Mouse (Mus musculus): ENCODE measurements around the gene Gm26620.

Gm26620 gene

DNA sequence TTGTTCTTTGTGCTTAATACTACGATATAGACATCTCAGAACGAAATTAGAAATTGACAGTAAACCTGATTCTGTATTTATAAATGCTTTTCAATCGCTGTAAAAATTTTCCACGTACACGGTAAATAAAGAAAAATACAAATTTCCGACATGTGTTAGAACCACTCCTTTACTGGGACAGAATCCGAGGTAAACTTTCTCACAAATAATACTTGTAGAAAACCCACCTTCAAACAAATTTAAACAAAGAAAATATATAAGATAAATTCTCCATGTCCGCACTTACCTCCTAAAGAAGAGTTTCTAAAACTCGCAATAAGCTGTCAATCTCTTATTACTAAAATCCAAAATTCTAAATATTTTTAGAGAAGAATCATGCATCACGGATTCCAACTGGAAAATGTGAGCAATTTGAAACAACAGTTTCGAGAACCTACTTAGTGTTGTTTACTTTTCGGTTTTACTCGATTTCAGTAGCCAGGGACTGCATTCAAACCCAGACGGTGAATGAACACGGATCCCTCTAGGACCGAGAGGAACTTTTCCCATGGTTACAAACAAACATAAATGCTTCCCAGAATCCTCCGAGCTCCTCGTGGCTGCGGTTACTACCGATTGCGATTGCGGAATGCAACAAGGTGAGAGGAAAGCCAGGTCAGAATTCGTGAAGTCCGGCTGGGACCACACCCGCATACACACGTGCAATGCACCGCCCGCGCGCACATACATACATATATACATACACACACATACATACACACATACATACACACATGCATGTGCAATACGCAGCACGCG, 16.6 kb upstream of the Gm26620 start:
- in situ Hi-C loops (cut with MboI, MseI): no loop called here

DNA sequence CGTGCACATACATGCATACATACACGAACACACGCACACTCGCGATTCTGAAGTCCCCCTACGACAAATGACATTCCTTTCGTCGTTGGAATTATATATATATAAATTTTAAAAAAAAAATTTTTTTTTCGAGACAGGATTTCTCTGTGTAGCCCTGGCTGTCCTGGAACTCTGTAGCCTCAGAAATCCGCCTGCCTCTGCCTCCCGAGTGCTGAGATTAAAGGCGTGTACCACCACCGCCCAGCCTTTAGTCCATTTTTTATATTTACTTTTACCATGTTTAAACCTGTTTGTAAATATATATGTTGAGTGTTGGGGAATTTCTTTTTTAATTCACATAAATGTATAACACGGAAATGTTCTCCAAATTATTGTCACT, 16.0 kb upstream of the Gm26620 start:
- in situ Hi-C loops (cut with MboI, MseI): no loop called here

DNA sequence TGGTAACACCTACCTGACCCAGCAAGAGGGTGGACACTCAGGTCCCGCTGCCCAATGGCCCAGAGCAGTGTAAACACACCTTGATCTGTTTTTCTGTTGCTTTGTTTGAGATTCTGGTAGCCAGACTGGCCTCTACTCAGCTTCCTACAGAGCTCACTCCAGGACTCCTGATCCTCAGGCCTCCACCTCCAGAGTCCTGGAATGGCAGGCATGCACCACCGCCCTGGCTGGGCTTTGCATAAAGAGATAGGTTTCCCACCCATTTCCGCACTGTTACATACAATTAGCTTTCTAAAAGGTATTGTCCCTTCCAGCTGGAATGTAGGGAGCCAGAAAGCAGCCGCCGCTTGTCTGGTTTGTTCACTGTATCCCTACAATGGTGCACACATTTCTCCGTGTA, 13.5 kb upstream of the Gm26620 start:
- in situ Hi-C loops (cut with MboI, MseI): no loop called here

DNA sequence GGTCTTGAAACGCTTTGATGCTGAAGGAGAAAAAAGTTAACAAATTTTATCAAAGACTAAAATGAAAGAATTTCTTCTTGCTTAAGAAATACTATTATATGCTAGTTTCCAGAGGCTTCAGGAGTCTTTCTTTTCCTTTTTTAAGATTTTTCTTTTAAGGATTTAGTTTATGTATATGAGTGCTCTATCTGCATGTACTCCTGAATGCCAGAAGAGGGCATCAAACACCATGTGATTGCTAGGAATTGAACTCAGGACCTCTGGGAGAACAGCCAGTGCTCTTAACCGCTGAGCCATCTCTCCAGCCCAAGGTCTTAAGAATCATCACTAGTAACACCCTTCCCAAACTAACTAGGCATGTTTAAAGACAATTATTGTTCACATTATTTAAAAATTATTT, 12.9 kb upstream of the Gm26620 start:
- in situ Hi-C loops (cut with MboI, MseI): no loop called here

DNA sequence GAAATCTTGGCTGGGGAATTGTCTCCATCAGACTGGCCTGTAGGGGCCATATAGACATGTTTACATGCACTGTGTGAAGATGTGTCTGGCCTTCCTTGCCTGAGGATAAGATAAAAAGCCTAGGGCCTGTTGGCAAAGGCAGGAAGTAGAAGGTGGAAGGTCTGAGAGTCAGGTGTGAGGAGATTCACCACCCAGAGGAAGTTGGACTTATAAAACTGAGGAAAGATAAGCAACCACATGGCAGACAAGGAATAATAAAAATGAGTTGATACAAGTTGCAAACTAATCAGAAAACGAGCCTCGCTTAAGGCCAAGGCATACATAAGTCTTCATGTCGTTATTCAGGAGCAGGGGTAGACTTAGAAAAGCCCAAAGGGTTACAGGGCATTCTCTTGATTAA, 9.2 kb upstream of the Gm26620 start:
- in situ Hi-C loops (cut with MboI, MseI): no loop called here

DNA sequence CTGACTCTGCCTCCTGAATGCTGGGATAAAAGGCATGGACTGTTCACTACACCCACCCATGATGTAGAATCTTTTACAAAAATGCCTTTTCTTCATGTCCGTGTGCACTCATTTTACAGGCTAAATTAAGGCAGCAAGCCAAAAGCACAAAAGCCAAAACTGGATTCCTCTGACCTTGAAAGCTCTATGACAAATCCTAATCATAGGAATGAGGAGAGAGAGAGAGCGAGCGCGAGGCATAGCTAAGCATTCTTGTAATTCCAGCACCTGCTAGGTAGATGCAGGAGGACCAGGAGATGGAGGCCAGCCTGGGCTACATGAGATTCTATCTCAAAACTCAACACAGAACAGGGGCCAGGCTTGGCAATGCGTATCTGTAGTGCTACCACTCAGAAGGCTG, 8.0 kb upstream of the Gm26620 start:
- in situ Hi-C loops (cut with MboI, MseI): no loop called here

DNA sequence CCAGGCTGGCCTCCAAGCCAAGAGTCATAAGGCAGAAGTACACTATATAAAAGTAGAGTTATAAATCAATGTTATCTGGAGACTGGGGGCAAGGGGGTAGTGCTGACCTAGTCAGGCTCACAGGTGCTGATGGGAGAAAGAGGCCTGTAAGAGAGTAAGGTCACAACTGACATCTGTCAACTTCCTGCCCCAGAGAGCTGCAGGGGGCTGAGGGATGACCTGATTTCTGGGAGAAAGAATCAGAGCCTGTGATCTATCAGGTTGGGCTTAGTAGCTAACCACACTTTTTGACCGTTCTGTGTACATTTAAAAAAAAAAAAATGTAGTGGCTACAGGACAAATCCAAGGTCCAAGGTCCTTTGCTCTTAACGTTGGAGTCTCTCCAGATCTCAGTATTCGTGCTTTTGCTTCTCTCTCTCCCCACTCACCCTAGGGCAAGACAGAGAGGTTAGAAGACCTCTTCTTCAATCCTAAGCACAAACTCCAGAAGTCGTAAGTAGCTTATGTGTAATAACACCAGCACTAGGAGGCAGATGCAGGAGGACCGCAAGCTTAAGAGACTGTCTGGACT, 1.9 kb upstream of the Gm26620 start:
- in situ Hi-C loops (cut with MboI, MseI): no loop called here

DNA sequence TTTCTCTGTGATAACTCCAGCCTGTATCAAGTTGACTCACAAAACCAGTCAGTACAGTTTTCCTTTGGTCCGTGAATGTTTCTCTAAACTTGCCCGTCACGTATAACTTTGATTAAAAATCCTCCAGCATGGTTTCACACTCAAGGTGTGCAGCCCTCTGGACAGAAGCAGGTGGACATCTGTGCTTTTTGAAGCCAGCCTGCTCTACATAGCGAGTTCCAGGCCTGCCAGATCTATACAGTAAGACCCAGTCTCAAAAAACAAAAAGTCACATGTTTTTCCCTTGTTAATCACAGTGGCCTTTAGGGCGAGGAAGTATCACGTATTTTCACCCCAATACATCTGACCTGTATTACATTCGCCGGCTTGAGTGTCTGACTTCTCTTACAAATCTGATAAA, 475 bp upstream of the Gm26620 start:
- in situ Hi-C loops (cut with MboI, MseI): no loop called here

DNA sequence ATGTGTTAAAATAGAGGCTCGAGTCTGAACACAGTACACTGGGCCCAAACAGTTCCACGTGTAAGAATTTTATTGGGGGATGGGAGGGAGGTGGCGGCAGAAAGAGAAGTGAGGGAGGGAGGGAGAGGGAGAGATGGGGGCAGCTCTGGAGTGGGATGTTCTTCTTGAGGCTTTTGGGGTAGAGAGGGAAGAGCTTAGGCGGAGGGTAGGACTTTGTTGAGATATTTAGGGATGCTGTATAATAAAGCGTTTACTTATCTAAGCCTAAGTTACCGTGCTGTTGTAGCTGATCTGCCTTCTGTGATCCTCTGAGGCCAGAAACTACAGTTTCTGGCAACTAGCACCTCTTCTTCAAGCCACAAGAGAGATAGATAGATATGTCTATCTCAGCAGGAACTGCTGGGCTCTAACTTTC, 1.2 kb downstream of the Gm26620 start:
- in situ Hi-C loops (cut with MboI, MseI): no loop called here

DNA sequence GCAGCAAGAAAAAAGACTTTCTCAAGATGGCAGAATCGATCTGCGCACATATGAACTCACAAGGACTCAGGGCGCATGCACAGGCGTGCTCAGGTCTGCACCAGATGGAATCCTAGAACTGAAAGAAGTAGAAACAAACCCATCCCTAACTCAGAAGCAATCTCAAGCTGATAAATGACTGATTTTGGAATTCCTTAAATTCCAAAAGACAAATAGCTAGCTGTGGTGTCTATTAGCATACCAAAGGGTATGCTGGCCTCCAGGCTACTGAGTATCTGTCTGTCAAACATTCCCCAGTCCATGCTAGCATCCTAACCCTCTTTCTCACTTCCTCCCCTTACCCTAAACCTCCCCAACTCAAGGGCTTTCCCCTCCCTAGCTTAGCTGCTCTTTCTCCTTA, 4.4 kb downstream of the Gm26620 start:
- in situ Hi-C loops (cut with MboI, MseI): no loop called here

DNA sequence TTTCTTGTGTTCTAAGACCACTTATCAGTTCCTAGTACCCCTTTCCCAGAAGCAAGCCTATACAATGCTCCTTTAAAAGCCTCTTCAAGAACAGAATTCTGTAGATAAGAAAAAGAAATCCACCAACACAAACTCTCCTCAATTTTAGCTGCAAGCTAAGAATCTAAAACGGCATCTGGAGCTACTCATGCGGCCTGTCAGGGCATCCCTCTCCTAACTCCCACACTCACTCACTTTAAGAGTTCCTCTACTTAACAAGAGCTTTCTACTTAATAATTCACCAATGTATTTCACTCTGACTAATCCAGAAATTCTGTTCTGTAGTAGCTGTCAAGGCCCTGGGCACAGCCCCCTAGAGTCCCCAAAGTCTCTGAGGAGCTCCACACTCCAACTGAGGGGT, 6.8 kb downstream of the Gm26620 start:
- in situ Hi-C loops (cut with MboI, MseI): loop anchor here (10.0 kb wide), 1 partner anchor 513 kb away; no protein-coding TSS in a partner anchor

DNA sequence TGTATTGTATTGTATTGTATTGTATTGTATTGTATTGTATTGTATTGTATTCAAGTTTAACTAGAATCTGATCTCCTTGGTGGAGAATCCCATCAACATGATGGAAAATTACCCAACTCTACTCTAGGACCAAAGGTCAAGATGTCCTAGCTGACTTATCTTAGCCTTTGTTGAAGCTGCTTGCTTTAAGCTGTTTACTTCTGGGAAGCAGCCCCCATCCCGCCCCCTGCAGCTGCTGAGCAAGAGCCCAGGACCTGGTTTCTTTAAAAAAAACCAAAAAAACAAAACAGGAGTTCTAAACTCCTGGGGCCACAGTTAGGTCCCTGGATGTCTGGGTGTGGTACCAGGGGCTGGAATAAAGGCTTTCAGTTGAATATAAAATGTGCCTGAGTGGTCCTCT, 7.4 kb downstream of the Gm26620 start:
- in situ Hi-C loops (cut with MboI, MseI): loop anchor here (10.0 kb wide), 1 partner anchor 513 kb away; no protein-coding TSS in a partner anchor

DNA sequence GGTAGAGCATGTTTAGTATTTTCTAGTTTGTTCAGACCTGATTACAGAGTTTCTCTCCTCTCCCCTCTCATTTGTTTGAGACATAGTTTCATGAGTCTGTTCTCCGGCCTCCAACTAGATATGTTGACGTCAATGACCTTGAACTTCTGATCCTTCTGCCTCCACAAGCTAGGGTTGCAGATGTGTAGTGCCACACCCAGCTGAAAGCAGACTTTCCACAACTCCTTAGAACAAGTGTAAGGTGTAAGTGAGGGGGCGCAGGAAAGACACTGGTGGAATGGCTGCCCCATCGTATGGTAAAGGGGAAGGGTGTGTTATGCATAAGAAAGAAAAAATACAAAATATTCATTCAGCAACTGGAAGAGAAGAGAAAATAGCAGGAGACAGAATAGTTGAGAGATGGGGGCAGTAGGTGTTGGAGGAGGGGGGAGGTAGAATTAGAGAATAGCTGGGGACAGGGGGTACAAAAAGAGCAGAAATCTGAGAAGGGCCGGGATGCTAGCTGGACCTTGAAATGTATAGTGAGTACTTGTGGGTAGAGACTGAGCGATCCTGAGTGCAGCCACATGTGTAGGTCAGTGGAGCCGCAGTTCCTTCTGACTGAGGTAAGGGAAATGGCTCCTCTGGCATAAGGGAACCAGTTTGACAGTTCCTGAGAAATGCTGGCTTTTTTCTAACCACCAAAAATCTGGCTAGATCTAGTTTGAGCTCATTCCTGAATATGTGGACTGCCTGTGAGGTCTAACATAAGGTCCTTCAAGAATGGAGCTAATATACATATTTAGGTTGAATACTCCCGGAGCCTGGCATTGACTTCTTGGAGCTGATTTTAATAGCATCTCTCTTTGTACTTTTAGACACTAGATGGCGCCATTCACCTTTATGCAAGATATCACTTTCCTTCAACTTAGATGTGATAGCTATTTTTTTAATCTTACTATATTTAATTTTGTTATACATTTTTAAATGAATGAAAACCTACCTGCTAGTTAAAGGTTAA, 10.0 kb downstream of the Gm26620 start:
- in situ Hi-C loops (cut with MboI, MseI): loop anchor here (10.0 kb wide), 1 partner anchor 510 kb away; no protein-coding TSS in a partner anchor

DNA sequence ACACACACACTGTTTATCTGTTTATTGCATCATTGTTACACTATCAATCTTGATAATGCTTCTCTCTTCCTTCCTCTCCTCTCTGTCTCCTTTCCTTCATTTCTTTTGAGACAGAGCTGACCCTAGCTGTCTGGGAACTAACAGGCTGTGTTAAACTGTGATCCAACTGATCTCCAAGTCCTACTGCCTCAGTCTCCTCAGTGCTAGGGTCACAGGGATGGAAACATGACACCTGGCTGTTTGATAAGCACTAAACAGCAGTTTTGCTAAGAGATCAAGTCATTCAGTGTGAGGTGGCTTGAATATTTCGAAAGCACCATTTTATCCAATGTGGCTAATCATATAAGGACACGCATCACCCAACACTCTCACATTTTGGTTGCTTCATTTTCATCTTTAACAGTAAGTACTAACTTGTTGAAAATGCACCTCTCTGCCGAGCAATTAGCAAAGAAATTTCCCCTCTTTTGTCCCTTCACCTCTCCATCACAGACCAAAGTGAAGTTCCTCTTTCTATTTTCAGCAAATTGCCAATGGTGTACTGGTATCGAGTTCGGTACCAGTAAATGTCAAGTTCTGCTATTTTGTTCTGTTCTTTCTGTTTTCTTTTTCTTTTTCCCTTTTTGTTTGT, 11.9 kb downstream of the Gm26620 start:
- in situ Hi-C loops (cut with MboI, MseI): loop anchor here (10.0 kb wide), 1 partner anchor 508 kb away; no protein-coding TSS in a partner anchor

DNA sequence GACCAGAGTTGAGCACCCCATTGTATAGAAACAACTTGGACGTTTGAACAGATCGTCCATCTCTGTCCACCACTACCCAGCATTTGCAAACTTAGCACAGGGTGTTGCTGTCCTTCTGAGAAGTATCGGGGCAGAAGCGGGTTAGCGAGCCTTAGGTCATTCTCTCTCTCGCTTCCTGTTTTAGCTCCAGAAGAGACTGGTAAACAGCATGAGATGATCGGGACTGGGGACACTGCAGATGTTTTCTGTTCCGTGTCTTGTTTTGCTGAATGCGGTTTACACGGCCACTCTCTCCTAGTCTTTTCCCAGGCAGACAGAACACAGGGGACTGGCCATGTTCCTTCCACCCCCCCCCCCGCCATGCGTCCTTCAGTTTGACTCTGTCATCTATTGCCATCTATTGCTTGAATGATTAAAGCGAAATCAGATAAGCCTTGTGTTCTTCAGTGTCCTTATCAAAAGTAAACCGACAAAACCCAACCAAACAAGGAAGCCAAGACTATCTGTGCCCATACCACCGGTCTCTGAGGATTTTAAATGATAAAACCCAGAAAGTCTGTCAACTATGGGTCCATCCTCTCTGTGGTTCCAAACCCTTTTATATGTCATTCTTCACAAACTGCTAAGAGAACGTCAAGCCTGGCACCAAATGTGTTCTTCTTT, 13.7 kb downstream of the Gm26620 start:
- in situ Hi-C loops (cut with MboI, MseI): loop anchor here (10.0 kb wide), 1 partner anchor 506 kb away; no protein-coding TSS in a partner anchor

DNA sequence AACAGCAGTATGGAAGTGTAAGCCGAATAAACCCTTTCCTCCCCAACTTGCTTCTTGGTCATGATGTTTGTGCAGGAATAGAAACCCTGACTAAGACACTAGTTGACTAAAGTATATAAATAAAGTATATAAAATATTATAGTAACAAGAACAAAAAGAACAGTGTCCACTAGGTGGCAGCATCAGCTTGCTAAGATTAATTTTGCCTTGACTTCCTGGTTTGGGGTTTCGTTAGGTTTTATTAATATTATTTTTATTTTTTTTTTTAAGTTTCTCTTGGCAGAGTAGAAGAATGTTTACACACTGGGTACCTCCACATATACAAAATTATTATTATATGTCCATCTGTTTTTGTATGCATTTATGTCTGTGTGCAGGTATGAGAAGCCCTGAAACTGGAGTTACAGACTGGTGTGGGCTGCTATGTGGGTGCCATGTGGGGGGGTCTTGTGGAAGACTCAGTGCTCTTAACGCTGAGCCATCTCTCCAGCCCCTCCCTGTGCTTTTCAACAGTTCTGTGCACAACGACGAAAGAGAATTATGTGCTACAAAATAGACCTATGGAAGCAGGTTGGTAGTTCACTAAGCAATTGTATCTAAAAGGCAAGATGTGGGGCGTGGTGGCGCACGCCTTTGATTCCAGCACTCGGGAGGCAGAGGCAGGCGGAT, 16.1 kb downstream of the Gm26620 start:
- in situ Hi-C loops (cut with MboI, MseI): loop anchor here (5.0 kb wide), 1 partner anchor 96 kb away; no protein-coding TSS in a partner anchor

DNA sequence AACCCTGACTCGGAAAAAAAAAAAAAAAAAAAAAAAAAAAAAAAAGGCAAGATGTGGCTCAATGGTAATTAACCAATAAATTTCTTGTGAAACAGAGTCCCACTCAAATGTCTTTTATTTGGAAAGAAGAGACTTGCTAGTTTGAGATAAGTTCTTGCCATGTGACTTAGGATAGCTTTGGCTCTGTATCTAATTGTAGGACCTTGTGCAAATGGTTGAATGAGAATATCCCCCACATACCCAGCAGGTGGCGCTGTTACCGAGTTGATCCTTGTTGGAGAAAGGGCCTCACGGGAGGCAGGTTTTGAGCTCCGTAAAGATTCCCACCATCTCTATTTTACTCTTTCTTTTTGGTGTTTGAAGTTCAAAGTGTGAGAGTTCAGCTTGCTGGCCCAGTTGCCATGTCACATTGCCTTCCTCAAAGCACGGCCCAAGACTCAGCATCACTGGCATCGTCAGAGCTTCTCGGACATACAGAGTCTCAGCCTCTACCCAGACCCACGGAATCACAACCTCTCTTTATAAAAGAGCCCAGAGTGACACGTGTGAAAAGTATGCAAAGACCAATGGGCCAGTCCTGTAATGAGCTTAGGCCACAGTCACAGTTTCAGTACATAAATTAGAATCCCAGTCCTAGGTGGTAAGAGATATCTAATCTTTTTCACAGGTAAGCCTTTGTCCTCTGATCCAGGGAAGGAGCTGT, 16.8 kb downstream of the Gm26620 start:
- in situ Hi-C loops (cut with MboI, MseI): loop anchor here (5.0 kb wide), 1 partner anchor 96 kb away; no protein-coding TSS in a partner anchor

DNA sequence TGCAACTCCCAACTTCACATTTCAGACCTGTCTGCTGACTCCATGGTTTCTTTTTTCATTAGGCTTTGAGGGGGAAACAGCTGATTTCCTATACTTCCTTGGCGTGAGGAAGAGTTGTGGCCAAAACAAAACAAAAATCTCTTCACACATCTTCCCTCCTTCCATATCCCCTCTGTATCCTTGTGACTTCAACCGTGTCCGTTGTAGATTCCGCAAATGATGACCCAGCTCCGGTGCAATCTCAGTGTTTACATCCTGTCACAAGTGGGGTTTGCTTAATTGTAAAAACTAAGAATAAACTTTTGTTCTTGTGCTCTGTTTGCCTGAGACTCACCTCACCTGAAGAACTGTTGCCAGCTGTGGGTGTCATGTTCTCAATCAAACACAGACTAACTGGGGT, 18.6 kb downstream of the Gm26620 start:
- in situ Hi-C loops (cut with MboI, MseI): loop anchor here (5.0 kb wide), 1 partner anchor 94 kb away; no protein-coding TSS in a partner anchor

DNA sequence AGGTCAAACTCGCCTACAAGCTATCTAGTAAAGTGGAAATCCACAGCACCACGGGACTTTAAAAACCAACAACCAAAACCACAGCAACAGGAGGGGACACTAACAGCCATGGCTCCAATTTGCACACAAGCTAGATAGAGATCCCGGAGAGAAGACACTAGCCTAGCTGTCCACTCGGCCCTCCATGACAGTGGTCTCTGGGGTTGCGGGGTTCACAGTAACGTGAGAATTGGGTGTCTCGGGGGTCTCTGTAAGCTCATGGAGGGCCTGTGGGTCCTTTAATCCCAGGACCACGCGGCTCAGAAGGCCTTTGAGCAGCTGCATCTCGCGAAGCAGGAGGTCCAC, 22.2 kb downstream of the Gm26620 start:
- in situ Hi-C loops (cut with MboI, MseI): no loop called here
